Mouse (Mus musculus) splenic B cell, adult 2 months (primary cell): Measurements from ENCODE around the gene Pgap3.

Experiments
- DNase-seq: peaks from one replicate; pipeline ENCODE4 v3.0.0-alpha.2; 2011; ENCODE audit warnings: low read depth, low spot score
- H3K27me3 ChIP-seq: 2 replicates; pipeline ENCODE4 v1.6.1; 2012; ENCODE audit warnings: mild to moderate bottlenecking, low read length, moderate library complexity, mixed read lengths; ENCODE audit not compliant: control insufficient read depth, poor library complexity, insufficient read depth, severe bottlenecking
- H3K36me3 ChIP-seq: 2 replicates; pipeline ENCODE4 v1.6.1; 2012; ENCODE audit warnings: mild to moderate bottlenecking, low read length, moderate library complexity, mixed read lengths; ENCODE audit not compliant: control insufficient read depth, poor library complexity, insufficient read depth, severe bottlenecking

Gene Pgap3

GRCm38 (mm10) chr11:98400161-98400726 lies at the start of gene Pgap3:
Gene Pgap3, minus strand, starts transcription at chr11:98400490.
- H3K27me3 ChIP-seq = no peaks in the 10 kb centered on the region; the same call in 1 of the 2 replicates
- peak; percentile 96 for DNase-seq
- H3K36me3 ChIP-seq = no peaks in the 10 kb centered on the region

DNA sequence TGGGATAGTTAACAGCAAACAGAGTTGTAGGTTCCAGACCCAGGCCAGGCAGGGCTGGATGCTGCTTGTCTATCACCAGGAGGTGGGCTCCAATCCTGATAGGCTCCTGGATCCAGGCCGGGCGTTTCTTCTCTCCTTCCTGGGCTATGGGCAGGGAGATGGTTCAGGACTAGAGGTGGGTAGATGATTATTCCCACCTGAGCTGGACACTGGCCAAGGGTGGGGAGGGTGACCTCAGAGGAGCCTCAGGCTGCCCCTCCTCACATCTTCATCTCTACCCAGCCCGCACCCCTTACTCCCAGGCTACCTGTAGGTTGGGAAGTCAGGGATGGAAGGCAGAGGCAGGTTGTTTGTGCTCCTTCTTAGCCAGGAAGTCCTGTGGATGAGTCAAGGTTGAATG lies 49.1 kb upstream of the Pgap3 start:
- H3K36me3 ChIP-seq = no peaks in the 10 kb centered on the region
- no peaks in the 10 kb centered on the region for H3K27me3 ChIP-seq
- DNase-seq = no peak

GRCm38 (mm10) chr11:98448191-98448790 lies 48.0 kb upstream of the Pgap3 start:
- H3K36me3 ChIP-seq = no peaks in the 10 kb centered on the region
- DNase-seq = no peak
- H3K27me3 ChIP-seq = no peaks in the 10 kb centered on the region

DNA sequence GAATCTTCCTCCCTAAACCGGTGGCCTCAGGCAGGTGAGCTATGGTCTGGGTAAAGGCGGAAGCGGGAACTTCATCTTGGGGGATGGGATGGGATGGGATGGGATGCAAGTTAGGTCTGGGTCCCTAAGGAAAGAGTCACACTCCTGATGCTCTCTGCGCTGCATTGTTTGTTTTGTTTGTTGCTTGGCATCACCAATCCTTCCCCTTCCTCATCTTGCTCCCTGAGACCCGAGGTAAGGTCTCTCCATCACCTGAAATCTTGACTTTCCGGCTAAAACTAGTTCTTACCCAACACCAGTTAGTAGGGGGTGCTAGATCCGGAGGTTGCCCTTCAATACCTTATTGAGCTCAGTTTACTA lies 47.2 kb upstream of the Pgap3 start:
- H3K36me3 ChIP-seq = no peaks in the 10 kb centered on the region
- no peak for DNase-seq
- no peaks in the 10 kb centered on the region for H3K27me3 ChIP-seq

DNA sequence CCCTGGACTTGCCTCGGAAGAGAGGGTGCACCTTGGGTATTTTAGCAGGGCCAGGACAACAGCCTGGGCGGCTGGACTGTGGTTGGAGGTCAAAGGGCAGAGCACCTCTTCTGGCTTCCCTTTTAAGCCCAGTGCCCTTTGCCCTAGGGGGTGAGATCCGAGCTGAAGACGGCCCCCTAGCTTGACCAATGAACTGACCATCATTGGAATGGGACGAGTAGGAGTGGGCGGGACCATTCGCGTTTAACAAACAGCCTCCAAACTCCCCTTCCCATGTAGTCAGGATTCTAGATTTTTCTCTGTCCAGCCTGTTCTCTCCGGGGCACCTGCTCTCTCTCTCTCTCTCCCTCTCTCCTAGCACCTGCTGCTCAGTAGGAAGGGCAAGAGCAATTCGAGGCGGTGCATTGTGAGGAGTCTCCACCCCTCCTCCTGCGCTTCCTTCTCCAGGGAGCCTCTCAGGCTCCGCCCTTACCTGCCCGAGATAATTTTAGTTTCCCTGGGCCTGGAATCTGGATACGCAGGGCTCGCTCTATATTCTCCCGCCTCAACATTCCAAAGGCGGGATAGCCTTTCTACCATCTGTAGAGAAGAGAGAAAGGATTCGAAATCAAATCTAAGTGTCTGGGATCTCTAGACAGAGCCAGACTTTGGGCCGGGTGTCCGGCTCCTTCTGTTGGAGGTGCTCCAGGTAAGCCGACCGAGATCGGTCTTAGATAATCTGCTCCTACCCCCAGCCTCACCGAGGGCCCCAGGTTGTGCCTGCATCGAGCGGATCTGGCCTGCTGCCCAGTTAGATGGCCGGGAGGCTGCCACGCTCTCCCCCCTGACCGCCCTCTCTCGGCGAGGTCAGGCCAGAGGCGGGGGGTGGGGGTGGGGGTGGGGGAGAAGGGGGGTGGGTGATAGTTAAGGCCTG lies 46.5 kb upstream of the Pgap3 start:
- no peak for DNase-seq
- Histone ChIP-seq H3K27me3 (no peaks in the 10 kb centered on the region), H3K36me3 (no peaks in the 10 kb centered on the region)

DNA sequence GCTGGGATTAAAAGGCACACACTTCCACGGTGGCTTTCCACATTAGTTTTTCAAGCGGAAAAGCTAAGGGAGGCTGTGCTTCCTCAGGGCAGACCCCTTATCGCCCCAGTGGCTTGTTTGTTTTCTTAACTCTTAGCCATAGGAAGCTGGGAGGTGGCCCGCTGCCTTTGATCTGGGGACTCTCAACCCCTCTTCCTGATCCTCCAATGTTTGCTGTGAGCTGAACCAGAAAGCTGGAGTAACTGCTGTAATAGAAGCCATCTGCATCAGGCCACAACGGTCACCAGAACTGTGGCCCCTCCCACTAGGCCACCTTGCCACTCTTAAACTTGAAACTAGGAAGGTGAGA lies 45.9 kb upstream of the Pgap3 start, which contains the start of gene Grb7:
Gene Grb7 (plus strand): TSS at position 182 of the 349 bp plus-strand sequence.
- DNase-seq = no peak

GRCm38 (mm10) chr11:98445679-98446078 lies 45.4 kb upstream of the Pgap3 start:
- DNase-seq = no peak
- H3K36me3 ChIP-seq = no peaks in the 10 kb centered on the region
- no peaks in the 10 kb centered on the region for H3K27me3 ChIP-seq

More for the DNA sequence above, 45.9 kb upstream of the Pgap3 start, which contains the start of gene Grb7:
- Histone ChIP-seq H3K27me3 (no peaks in the 10 kb centered on the region), H3K36me3 (no peaks in the 10 kb centered on the region)

GRCm38 (mm10) chr11:98445238-98445637 lies 44.9 kb upstream of the Pgap3 start:
- no peak for DNase-seq
- Histone ChIP-seq H3K27me3 (no peaks in the 10 kb centered on the region), H3K36me3 (no peaks in the 10 kb centered on the region)

- DNase-seq = no peak
- H3K36me3 ChIP-seq = no peaks in the 10 kb centered on the region
- no peaks in the 10 kb centered on the region for H3K27me3 ChIP-seq
Observed at GRCm38 (mm10) chr11:98443688-98444087, 43.4 kb upstream of the Pgap3 start.

- Histone ChIP-seq H3K27me3 (no peaks in the 10 kb centered on the region), H3K36me3 (no peaks in the 10 kb centered on the region)
- DNase-seq = peak; percentile 97
Observed at GRCm38 (mm10) chr11:98438331-98439158, 38.3 kb upstream of the Pgap3 start, which contains the start of gene Mien1. Gene Mien1, minus strand, starts transcription at chr11:98438991.

- no peak for DNase-seq
- no peaks in the 10 kb centered on the region for H3K27me3 ChIP-seq
- H3K36me3 ChIP-seq = no peaks in the 10 kb centered on the region
Observed at GRCm38 (mm10) chr11:98437441-98437840, 37.2 kb upstream of the Pgap3 start.

DNA sequence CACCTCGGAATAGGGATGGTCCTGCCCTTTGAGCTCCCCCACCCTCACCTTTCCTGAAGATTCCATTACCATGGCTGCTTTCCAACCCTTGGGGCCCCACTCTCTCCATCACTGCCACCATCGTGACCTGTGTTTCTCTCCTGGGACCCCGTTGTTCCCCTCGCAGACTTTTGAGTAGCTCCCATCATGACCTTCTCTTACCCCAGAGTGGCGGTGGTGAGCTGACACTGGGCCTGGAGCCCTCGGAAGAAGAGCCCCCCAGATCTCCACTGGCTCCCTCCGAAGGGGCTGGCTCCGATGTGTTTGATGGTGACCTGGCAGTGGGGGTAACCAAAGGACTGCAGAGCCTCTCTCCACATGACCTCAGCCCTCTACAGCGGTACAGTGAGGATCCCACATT lies 35.4 kb upstream of the Pgap3 start:
- DNase-seq = no peak
- H3K27me3 ChIP-seq = no peaks in the 10 kb centered on the region

DNA sequence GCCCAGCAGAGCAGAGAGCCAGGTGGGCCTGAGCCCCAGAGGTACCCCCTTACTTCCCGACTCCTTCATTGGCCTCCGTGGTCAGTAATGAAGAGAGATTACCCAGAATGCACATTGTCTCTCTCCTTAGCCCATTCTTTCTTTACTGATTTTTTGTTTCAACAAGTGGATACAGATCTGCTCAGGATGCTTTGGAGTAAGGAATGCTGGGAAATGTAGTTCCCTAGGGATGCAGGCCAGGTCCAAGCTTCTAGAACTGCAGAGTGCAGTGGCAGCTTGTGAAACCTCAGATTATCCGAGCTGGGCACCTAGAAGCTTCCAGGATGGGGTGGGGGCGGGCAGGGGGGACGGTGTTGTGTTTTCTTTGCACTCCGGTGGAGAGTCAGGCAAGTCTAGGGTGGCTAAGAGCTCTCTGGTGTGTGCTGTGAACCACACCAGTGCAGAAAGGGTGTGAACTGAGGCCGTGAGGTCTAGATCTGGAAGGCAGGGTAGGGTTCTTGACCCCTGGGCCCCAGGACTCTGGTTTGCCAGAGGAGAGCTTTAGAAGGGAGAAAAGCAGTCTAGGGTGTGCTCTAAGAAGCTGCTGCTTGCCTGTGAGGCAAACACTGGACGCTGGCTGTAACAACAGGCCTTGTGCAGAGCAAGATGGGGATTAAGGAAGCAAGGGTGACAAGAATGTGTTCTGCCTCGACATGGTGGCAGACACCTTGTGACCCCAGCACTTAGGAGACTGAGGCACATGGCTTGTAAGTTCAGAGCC lies 31.6 kb upstream of the Pgap3 start:
- no peak for DNase-seq
- H3K27me3 ChIP-seq = no peaks in the 10 kb centered on the region
- no peaks in the 10 kb centered on the region for H3K36me3 ChIP-seq

More for the DNA sequence above, 35.4 kb upstream of the Pgap3 start:
- no peaks in the 10 kb centered on the region for H3K36me3 ChIP-seq

- Histone ChIP-seq H3K27me3 (no peaks in the 10 kb centered on the region), H3K36me3 (no peaks in the 10 kb centered on the region)
- no peak for DNase-seq
Observed at GRCm38 (mm10) chr11:98428436-98428835, 28.1 kb upstream of the Pgap3 start.
